Mouse (Mus musculus): ENCODE results near the gene Parvg. TPM values are rescaled to one million over a fixed set of nuclear protein-coding genes. Genes with fewer than 3 reads are reported as not detected.

The Parvg gene
- total and polyA plus RNA-seq, 3 experiments, result 0.02 TPM; not detected in 2

- no peak for ATAC-seq (ENCODE audit: extremely low read depth, insufficient number of reproducible peaks, low FRiP score, poor library complexity, severe bottlenecking)
- H3K4me1 ChIP-seq (ENCODE audit: insufficient read depth, low read depth, low read length), result no peaks in the 10 kb centered on the region
- TF ChIP-seq GATA1 (IDR thresholded peaks at IDR 0.05; ENCODE audit: borderline replicate concordance, low read length), result no peak
- TF ChIP-seq GATA2 (IDR thresholded peaks at IDR 0.05; ENCODE audit: borderline replicate concordance, low read depth, low read length), result no peak
- DNase-seq (ENCODE audit: low spot score), result no peak
- no peaks in the 10 kb centered on the region for H3K27me3 ChIP-seq (ENCODE audit: insufficient read depth, low read length)
- no peaks in the 10 kb centered on the region for H3K36me3 ChIP-seq (replicated peaks)
- no peak overlapping the region; the same call in 1 of the 2 replicates for H3K4me3 ChIP-seq (ENCODE audit: low read depth, low read length)
- H3K9me3 ChIP-seq (replicated peaks), result peaks cover 92% of the 10 kb centered on the region
These were observed 2.2 kb upstream of the Parvg start for GRCm38 (mm10) chr15:84321544-84322174.

GRCm38 (mm10) chr15:84324870-84325553 lies 1.2 kb downstream of the Parvg start:
- Histone ChIP-seq H3K4me1 (ENCODE audit: insufficient read depth, low read depth, low read length) (no peaks in the 10 kb centered on the region), H3K27me3 (ENCODE audit: insufficient read depth, low read length) (no peaks in the 10 kb centered on the region), H3K9me3 (replicated peaks) (peaks cover 98% of the 10 kb centered on the region), H3K4me3 (ENCODE audit: low read depth, low read length) (no peak overlapping the region), H3K36me3 (replicated peaks) (no peaks in the 10 kb centered on the region)
- TF ChIP-seq POLR2AphosphoS5 (IDR thresholded peaks at IDR 0.05; ENCODE audit: insufficient replicate concordance, low read depth, low read length) (no peak), GATA2 (IDR thresholded peaks at IDR 0.05; ENCODE audit: borderline replicate concordance, low read depth, low read length) (no peak), TAL1 (conservative IDR thresholded peaks at IDR 0.05; ENCODE audit: low read depth, low read length) (no peak), GATA1 (IDR thresholded peaks at IDR 0.05; ENCODE audit: borderline replicate concordance, low read length) (no peak), CTCF (IDR thresholded peaks at IDR 0.05; ENCODE audit: low read depth, low read length) (no peak)
- no peak for DNase-seq (ENCODE audit: low spot score)
- no peak for ATAC-seq (ENCODE audit: extremely low read depth, insufficient number of reproducible peaks, low FRiP score, poor library complexity, severe bottlenecking)

- Histone ChIP-seq H3K4me3 (ENCODE audit: low read depth, low read length) (no peak overlapping the region; the same call in 1 of the 2 replicates), H3K9me3 (replicated peaks) (peaks cover 95% of the 10 kb centered on the region), H3K27me3 (ENCODE audit: insufficient read depth, low read length) (no peaks in the 10 kb centered on the region), H3K36me3 (replicated peaks) (no peaks in the 10 kb centered on the region), H3K4me1 (ENCODE audit: insufficient read depth, low read depth, low read length) (no peaks in the 10 kb centered on the region)
- DNase-seq (ENCODE audit: low spot score), result no peak
- TF ChIP-seq POLR2AphosphoS5 (IDR thresholded peaks at IDR 0.05; ENCODE audit: insufficient replicate concordance, low read depth, low read length), result no peak
- ATAC-seq (ENCODE audit: extremely low read depth, insufficient number of reproducible peaks, low FRiP score, poor library complexity, severe bottlenecking), result no peak
These were observed 1.9 kb downstream of the Parvg start for GRCm38 (mm10) chr15:84325736-84326135.

- Histone ChIP-seq H3K27me3 (ENCODE audit: insufficient read depth, low read length) (no peaks in the 10 kb centered on the region), H3K36me3 (replicated peaks) (no peaks in the 10 kb centered on the region), H3K4me3 (ENCODE audit: low read depth, low read length) (no peak overlapping the region), H3K4me1 (ENCODE audit: insufficient read depth, low read depth, low read length) (no peaks in the 10 kb centered on the region), H3K9me3 (replicated peaks) (peaks cover 91% of the 10 kb centered on the region)
- ATAC-seq (ENCODE audit: extremely low read depth, insufficient number of reproducible peaks, low FRiP score, poor library complexity, severe bottlenecking) (no peak), DNase-seq (ENCODE audit: low spot score) (no peak)
- TF ChIP-seq CTCF (IDR thresholded peaks at IDR 0.05; ENCODE audit: low read depth, low read length), result no peak
- TF ChIP-seq GATA2 (IDR thresholded peaks at IDR 0.05; ENCODE audit: borderline replicate concordance, low read depth, low read length), result no peak
- TF ChIP-seq GATA1 (IDR thresholded peaks at IDR 0.05; ENCODE audit: borderline replicate concordance, low read length), result no peak
- TF ChIP-seq POLR2AphosphoS5 (IDR thresholded peaks at IDR 0.05; ENCODE audit: insufficient replicate concordance, low read depth, low read length), result no peak
- no peak for TF ChIP-seq TAL1 (conservative IDR thresholded peaks at IDR 0.05; ENCODE audit: low read depth, low read length)
These were observed 5.0 kb downstream of the Parvg start for GRCm38 (mm10) chr15:84328870-84329269.

GRCm38 (mm10) chr15:84329940-84330339 lies 6.1 kb downstream of the Parvg start:
- TF ChIP-seq GATA1 (IDR thresholded peaks at IDR 0.05; ENCODE audit: borderline replicate concordance, low read length), result no peak
- TF ChIP-seq TAL1 (conservative IDR thresholded peaks at IDR 0.05; ENCODE audit: low read depth, low read length), result no peak
- no peak for TF ChIP-seq CTCF (IDR thresholded peaks at IDR 0.05; ENCODE audit: low read depth, low read length)
- no peak for TF ChIP-seq GATA2 (IDR thresholded peaks at IDR 0.05; ENCODE audit: borderline replicate concordance, low read depth, low read length)
- no peak for TF ChIP-seq POLR2AphosphoS5 (IDR thresholded peaks at IDR 0.05; ENCODE audit: insufficient replicate concordance, low read depth, low read length)
- Histone ChIP-seq H3K4me1 (ENCODE audit: insufficient read depth, low read depth, low read length) (no peaks in the 10 kb centered on the region), H3K36me3 (replicated peaks) (no peaks in the 10 kb centered on the region), H3K27me3 (ENCODE audit: insufficient read depth, low read length) (no peaks in the 10 kb centered on the region), H3K9me3 (replicated peaks) (peaks cover 90% of the 10 kb centered on the region), H3K4me3 (ENCODE audit: low read depth, low read length) (no peak overlapping the region)
- no peak for ATAC-seq (ENCODE audit: extremely low read depth, insufficient number of reproducible peaks, low FRiP score, poor library complexity, severe bottlenecking)
- DNase-seq (ENCODE audit: low spot score), result no peak

GRCm38 (mm10) chr15:84331066-84331612 lies 7.3 kb downstream of the Parvg start:
- H3K4me1 ChIP-seq (ENCODE audit: insufficient read depth, low read depth, low read length), result no peaks in the 10 kb centered on the region
- no peak overlapping the region for H3K4me3 ChIP-seq (ENCODE audit: low read depth, low read length)
- H3K9me3 ChIP-seq (replicated peaks), result peaks cover 90% of the 10 kb centered on the region
- ATAC-seq (ENCODE audit: extremely low read depth, insufficient number of reproducible peaks, low FRiP score, poor library complexity, severe bottlenecking) (no peak), DNase-seq (ENCODE audit: low spot score) (no peak)
- H3K27me3 ChIP-seq (ENCODE audit: insufficient read depth, low read length), result no peaks in the 10 kb centered on the region
- H3K36me3 ChIP-seq (replicated peaks), result no peaks in the 10 kb centered on the region
- TF ChIP-seq GATA1 (IDR thresholded peaks at IDR 0.05; ENCODE audit: borderline replicate concordance, low read length) (no peak), CTCF (IDR thresholded peaks at IDR 0.05; ENCODE audit: low read depth, low read length) (no peak), GATA2 (IDR thresholded peaks at IDR 0.05; ENCODE audit: borderline replicate concordance, low read depth, low read length) (no peak), POLR2AphosphoS5 (IDR thresholded peaks at IDR 0.05; ENCODE audit: insufficient replicate concordance, low read depth, low read length) (no peak), TAL1 (conservative IDR thresholded peaks at IDR 0.05; ENCODE audit: low read depth, low read length) (no peak)
